Mouse (Mus musculus) kidney, embryonic 15.5 days (tissue): Measurements from ENCODE around the gene Msmp. TPM values are rescaled to one million over a fixed set of nuclear protein-coding genes. Genes with fewer than 3 reads are reported as not detected.
"Not testable (repeated sequence)": the region's sequence is repeated elsewhere in the genome, so short reads cannot be mapped to it uniquely, and the experiment has no call there.

Experiments used
- ATAC-seq: fragments of 200-750 bp; cut with Nextera tagmentation; replicated peaks from 2 replicates; pipeline ENCODE4 v1.8.0; 2017; ENCODE audit warnings: moderate TSS enrichment; ENCODE audit not compliant: low FRiP score
- H3K27ac ChIP-seq: fragments of 300-500 bp; sonication (generic); 2 replicates; pipeline ENCODE4 v1.5.1; 2015; ENCODE audit warnings: mild to moderate bottlenecking, inconsistent platforms
- H3K27me3 ChIP-seq: fragments of 300-500 bp; sonication (generic); 2 replicates; pipeline ENCODE4 v1.6.1; 2015; ENCODE audit warnings: inconsistent platforms
- H3K36me3 ChIP-seq: fragments of 300-500 bp; sonication (generic); 2 replicates; pipeline ENCODE4 v1.6.1; 2015; ENCODE audit warnings: inconsistent platforms
- H3K4me1 ChIP-seq: fragments of 300-500 bp; sonication (generic); 2 replicates; pipeline ENCODE4 v1.6.1; 2015; ENCODE audit warnings: inconsistent platforms
- H3K4me2 ChIP-seq: fragments of 300-500 bp; sonication (generic); 2 replicates; pipeline ENCODE4 v1.6.1; 2015; ENCODE audit warnings: moderate library complexity, mild to moderate bottlenecking, inconsistent platforms
- H3K4me3 ChIP-seq: fragments of 300-500 bp; sonication (generic); replicated peaks from 2 replicates; pipeline ENCODE4 v1.5.1; 2015; ENCODE audit warnings: mild to moderate bottlenecking, inconsistent platforms
- H3K9ac ChIP-seq: fragments of 300-500 bp; sonication (generic); 2 replicates; pipeline ENCODE4 v1.6.1; 2015; ENCODE audit warnings: mild to moderate bottlenecking, inconsistent platforms
- H3K9me3 ChIP-seq: fragments of 300-500 bp; sonication (generic); replicated peaks from 2 replicates; pipeline ENCODE4 v1.6.1; 2016; ENCODE audit warnings: inconsistent platforms
- WGBS: fragments of 180-500 bp; shearing (Covaris S2); methylation state at CpG from one replicate; pipeline ENCODE4 v1.1.7; 2015; ENCODE audit warnings: mixed read lengths; 5-methylcytosine and 5-hydroxymethylcytosine counted together
- polyA plus RNA-seq: library from polyadenylated mRNA; unstranded; fragments of >200 nt; fragmentation: Nextera tagmentation; extraction: Ambion mirVana; gene quantifications from 2 replicates; pipeline ENCODE4 v1.2.1, GENCODE M21; 2015

Gene Msmp
- polyA plus RNA-seq, 1 experiment from 2014 or later, result 1.3 TPM

GRCm38 (mm10) chr4:43558631-43559356 lies 25.5 kb downstream of the Msmp start:
- H3K9ac ChIP-seq, result peak overlapping the region; percentile 96
- peak; percentile 13; the same call in 1 of the 2 replicates for ATAC-seq

DNA sequence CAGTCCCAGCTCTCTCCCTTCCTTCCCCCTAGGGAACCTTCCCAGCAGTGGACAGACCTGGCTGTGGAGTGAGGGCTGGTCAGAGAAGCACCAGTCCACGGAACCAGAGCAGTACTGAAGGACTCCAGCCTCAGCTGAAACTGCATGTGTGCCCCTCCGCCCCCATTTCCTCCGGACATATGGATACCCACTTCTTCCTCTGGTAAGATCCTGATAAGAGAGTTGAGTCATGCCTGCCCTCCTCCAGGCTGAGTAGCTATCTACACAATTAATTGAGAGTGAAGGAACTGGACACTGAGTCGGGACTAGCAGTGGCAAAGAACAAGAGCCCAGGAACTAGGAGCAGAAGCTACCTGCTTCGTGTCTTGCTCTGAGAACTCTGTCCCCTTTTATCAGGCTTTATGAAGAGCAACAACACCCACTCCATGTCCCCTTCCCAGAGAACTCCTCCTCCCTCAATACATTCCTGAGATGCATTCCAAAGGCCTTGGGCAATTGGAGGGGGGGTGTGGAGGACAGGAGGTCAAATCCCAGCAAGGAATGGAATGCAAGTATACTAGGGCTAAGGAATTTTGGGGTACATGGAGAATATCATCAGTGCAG lies 26.2 kb downstream of the Msmp start:
- peaks cover 44% of the 10 kb centered on the region for H3K36me3 ChIP-seq
- H3K4me1 ChIP-seq, result peaks cover 47% of the 10 kb centered on the region
- peak overlapping the region; percentile 90 for H3K4me3 ChIP-seq
- ATAC-seq, result no peak
- no peaks in the 10 kb centered on the region for H3K9me3 ChIP-seq
- peak overlapping the region; percentile 100 for H3K27ac ChIP-seq
- peak overlapping the region; percentile 85 for H3K4me2 ChIP-seq
- no peaks in the 10 kb centered on the region for H3K27me3 ChIP-seq
- 33% methylated on average over 5 of the region's 5 CpGs for WGBS
- peak overlapping the region; percentile 96 for H3K9ac ChIP-seq

More at GRCm38 (mm10) chr4:43558631-43559356, 25.5 kb downstream of the Msmp start:
- peaks cover 53% of the 10 kb centered on the region for H3K4me1 ChIP-seq
- H3K4me3 ChIP-seq, result peak overlapping the region; percentile 90
- peaks cover 37% of the 10 kb centered on the region for H3K36me3 ChIP-seq
- no peaks in the 10 kb centered on the region for H3K9me3 ChIP-seq
- H3K27ac ChIP-seq, result peak overlapping the region; percentile 100
- H3K27me3 ChIP-seq, result no peaks in the 10 kb centered on the region
- peak overlapping the region; percentile 85 for H3K4me2 ChIP-seq
- 18% methylated on average over 13 of the region's 13 CpGs for WGBS

DNA sequence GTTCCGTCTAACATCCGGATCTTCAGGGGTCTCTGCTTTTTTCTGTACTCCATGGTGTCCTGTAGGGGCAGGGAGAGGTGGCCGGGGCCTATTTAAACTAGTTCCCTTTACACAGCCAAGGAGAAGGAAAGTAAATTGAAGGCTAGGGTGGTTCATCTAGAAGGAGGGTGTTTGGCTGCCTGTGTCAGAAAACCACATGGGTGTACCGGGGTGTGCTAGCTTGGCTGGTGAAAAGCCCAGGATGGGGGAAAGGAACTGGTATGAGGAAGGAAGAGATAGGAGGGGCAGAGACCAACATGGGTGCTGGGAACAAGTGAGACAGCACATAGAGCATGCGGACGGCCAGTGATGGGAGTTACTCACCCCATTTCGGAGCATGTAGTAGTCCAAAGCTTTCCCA lies 28.4 kb downstream of the Msmp start:
- Histone ChIP-seq H3K27ac (no peak overlapping the region), H3K9me3 (no peaks in the 10 kb centered on the region), H3K4me3 (no peak overlapping the region), H3K4me1 (peaks cover 39% of the 10 kb centered on the region), H3K4me2 (no peak overlapping the region), H3K36me3 (peaks cover 66% of the 10 kb centered on the region), H3K9ac (no peak overlapping the region), H3K27me3 (no peaks in the 10 kb centered on the region)
- 92% methylated on average over 7 of the region's 7 CpGs for WGBS
- ATAC-seq, result no peak

- H3K4me3 ChIP-seq, result no peak overlapping the region
- peaks cover 19% of the 10 kb centered on the region for H3K4me1 ChIP-seq
- no peaks in the 10 kb centered on the region for H3K27me3 ChIP-seq
- ATAC-seq, result no peak
- H3K9me3 ChIP-seq, result no peaks in the 10 kb centered on the region
- H3K9ac ChIP-seq, result no peak overlapping the region
- H3K4me2 ChIP-seq, result no peak overlapping the region
- peaks cover 86% of the 10 kb centered on the region for H3K36me3 ChIP-seq
- no peak overlapping the region for H3K27ac ChIP-seq
Measured at GRCm38 (mm10) chr4:43553891-43554290, 30.4 kb downstream of the Msmp start.

GRCm38 (mm10) chr4:43552437-43552836 lies 31.9 kb downstream of the Msmp start:
- WGBS, result 58% methylated on average over 5 of the region's 5 CpGs
- ATAC-seq, result no peak
- no peak overlapping the region for H3K9ac ChIP-seq
- H3K9me3 ChIP-seq, result no peaks in the 10 kb centered on the region
- no peak overlapping the region for H3K4me2 ChIP-seq
- peaks cover 100% of the 10 kb centered on the region for H3K36me3 ChIP-seq
- H3K27ac ChIP-seq, result no peak overlapping the region
- H3K4me3 ChIP-seq, result no peak overlapping the region
- H3K27me3 ChIP-seq, result no peaks in the 10 kb centered on the region
- H3K4me1 ChIP-seq, result peaks cover 5% of the 10 kb centered on the region

DNA sequence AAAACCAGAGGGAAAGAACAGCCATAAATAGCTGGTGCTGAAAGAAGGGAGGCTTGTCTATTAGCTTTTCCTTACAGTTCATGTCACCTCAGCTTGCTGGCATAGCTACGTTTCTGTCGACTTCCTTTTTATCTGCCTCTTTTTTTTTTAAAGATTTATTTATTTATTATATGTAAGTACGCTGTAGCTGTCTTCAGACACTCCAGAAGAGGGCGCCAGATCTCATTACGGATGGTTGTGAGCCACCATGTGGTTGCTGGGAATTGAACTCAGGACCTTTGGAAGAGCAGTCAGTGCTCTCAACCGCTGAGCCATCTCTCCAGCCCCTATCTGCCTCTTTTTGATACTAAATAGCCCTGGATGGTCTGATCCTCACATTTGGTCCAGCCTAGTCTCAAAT lies 32.4 kb downstream of the Msmp start:
- H3K9me3 ChIP-seq, H3K27me3 ChIP-seq, H3K4me2 ChIP-seq, H3K9ac ChIP-seq, ATAC-seq, H3K4me1 ChIP-seq, H3K27ac ChIP-seq, H3K4me3 ChIP-seq: not testable (repeated sequence)
- 86% methylated on average over 6 of the region's 6 CpGs for whole genome bisulfite sequencing
- peaks cover 100% of the 10 kb centered on the region for H3K36me3 ChIP-seq

DNA sequence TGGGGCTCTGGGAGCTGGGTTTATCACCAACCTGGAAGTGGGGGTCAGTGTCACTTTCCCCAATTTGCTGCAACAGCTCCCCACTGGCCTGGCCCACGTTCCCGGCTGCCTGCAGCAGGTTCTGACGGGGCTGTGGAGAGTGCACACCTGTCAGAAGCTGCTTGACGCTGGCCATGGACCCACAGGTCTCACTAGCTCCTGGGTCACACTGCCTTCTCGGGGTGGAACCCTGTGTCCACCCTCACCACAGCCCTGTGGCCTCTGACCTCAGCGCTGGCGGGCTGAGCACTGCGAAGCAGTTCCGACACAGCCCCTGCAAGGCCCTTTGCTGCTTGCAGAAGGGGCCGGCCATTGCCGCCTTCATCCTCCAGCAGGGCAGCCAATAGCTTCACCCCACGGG lies 35.2 kb downstream of the Msmp start:
- Histone ChIP-seq H3K4me2 (no peak overlapping the region), H3K27me3 (no peaks in the 10 kb centered on the region), H3K4me3 (no peak overlapping the region), H3K9me3 (no peaks in the 10 kb centered on the region), H3K36me3 (peaks cover 100% of the 10 kb centered on the region), H3K9ac (no peak overlapping the region), H3K4me1 (no peaks in the 10 kb centered on the region), H3K27ac (no peak overlapping the region)
- ATAC-seq, result no peak
- 93% methylated on average over 12 of the region's 12 CpGs for WGBS

- H3K4me3 ChIP-seq, result no peak overlapping the region
- H3K4me2 ChIP-seq, result no peak overlapping the region
- no peak overlapping the region for H3K9ac ChIP-seq
- no peaks in the 10 kb centered on the region for H3K9me3 ChIP-seq
- no peaks in the 10 kb centered on the region for H3K4me1 ChIP-seq
- no peaks in the 10 kb centered on the region for H3K27me3 ChIP-seq
- ATAC-seq, result no peak
- H3K27ac ChIP-seq, result no peak overlapping the region
- 97% methylated on average over 8 of the region's 8 CpGs for WGBS
- H3K36me3 ChIP-seq, result peaks cover 100% of the 10 kb centered on the region
Measured at GRCm38 (mm10) chr4:43547160-43547559, 37.1 kb downstream of the Msmp start.

DNA sequence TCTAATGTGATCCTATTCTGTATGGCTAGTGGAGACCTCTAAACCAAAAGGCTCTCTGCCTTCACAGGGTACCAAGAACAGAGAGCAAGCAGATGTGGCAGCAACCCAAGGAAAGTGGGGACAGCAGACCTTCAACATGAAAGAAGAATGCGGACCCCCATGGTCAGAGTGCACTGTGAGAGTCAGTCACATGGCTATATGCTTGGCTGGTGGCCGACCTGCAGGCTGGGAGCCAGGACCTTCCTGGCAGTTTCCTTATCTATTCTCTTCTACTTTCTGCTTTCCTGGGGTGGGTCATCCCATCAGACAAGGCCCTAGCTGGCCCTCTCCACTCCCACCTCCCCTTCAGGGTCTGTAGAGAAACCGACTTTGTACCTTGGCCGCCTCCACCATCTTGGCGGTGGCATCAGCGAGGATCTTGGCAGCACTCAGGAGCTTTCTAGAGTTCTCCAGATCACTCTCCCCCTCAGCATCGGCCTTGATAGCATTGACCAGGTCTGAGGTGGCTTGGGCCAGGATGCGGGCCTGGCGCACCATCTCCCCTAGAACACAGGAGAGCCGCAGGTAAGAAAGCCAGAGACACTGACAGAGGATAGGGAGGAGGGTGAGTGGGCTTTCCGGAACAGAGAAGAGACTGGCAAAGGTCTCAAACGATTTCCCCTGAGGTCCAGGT lies 37.8 kb downstream of the Msmp start:
- Histone ChIP-seq H3K4me3 (no peak overlapping the region), H3K9me3 (no peaks in the 10 kb centered on the region), H3K27me3 (no peaks in the 10 kb centered on the region), H3K36me3 (peaks cover 100% of the 10 kb centered on the region), H3K4me2 (no peak overlapping the region), H3K4me1 (no peaks in the 10 kb centered on the region), H3K27ac (no peak overlapping the region), H3K9ac (no peak overlapping the region)
- ATAC-seq, result no peak
- 94% methylated on average over 12 of the region's 12 CpGs for WGBS

GRCm38 (mm10) chr4:43542044-43542443 lies 42.2 kb downstream of the Msmp start:
- Histone ChIP-seq H3K4me1 (no peaks in the 10 kb centered on the region), H3K4me3 (no peak overlapping the region), H3K27me3 (no peaks in the 10 kb centered on the region), H3K27ac (0 out of 2 replicates have a peak overlapping the region, but pooled peaks have one; percentile 18), H3K4me2 (no peak overlapping the region), H3K9ac (no peak overlapping the region), H3K36me3 (peaks cover 100% of the 10 kb centered on the region), H3K9me3 (no peaks in the 10 kb centered on the region)
- WGBS, result 23% methylated on average over 3 of the region's 3 CpGs
- ATAC-seq, result peak; percentile 75

- H3K9me3 ChIP-seq, result no peaks in the 10 kb centered on the region
- no peak for ATAC-seq
- WGBS, result 92% methylated on average over 9 of the region's 9 CpGs
Measured at GRCm38 (mm10) chr4:43536031-43536430, 48.3 kb downstream of the Msmp start.

GRCm38 (mm10) chr4:43535628-43536027 lies 48.7 kb downstream of the Msmp start:
- Histone ChIP-seq H3K9me3 (no peaks in the 10 kb centered on the region), H3K4me2 (no peak overlapping the region), H3K4me3 (no peak overlapping the region), H3K36me3 (peaks cover 98% of the 10 kb centered on the region), H3K4me1 (no peaks in the 10 kb centered on the region), H3K27me3 (no peaks in the 10 kb centered on the region), H3K27ac (no peak overlapping the region), H3K9ac (no peak overlapping the region)
- 92% methylated on average over 8 of the region's 8 CpGs for WGBS
- ATAC-seq, result no peak

More at GRCm38 (mm10) chr4:43536031-43536430, 48.3 kb downstream of the Msmp start:
- H3K4me1 ChIP-seq, result no peaks in the 10 kb centered on the region
- H3K9ac ChIP-seq, result no peak overlapping the region
- no peak overlapping the region for H3K27ac ChIP-seq
- H3K4me2 ChIP-seq, result no peak overlapping the region
- no peaks in the 10 kb centered on the region for H3K27me3 ChIP-seq
- no peak overlapping the region for H3K4me3 ChIP-seq
- H3K36me3 ChIP-seq, result peaks cover 100% of the 10 kb centered on the region
